Mouse (Mus musculus): ENCODE data around the gene Stx5a. TPM values are rescaled to one million over a fixed set of nuclear protein-coding genes. Genes with fewer than 3 reads are reported as not detected.

Stx5a gene
- polyA plus RNA-seq, 1 experiment from 2014 or later = 48.2 TPM

GRCm38 (mm10) chr19:8774086-8774835, 33.0 kb downstream of the Stx5a start, which contains the start of gene Tmem179b:
Tmem179b (minus strand) TSS chr19:8774467.
- no peaks in the 10 kb centered on the region for H3K27me3 ChIP-seq
- peak; percentile 85 for ATAC-seq (ENCODE audit: low read depth)
- peaks cover 57% of the 10 kb centered on the region for H3K4me1 ChIP-seq (replicated peaks)
- H3K9ac ChIP-seq = peak within 1 kb of the TSS; percentile 98
- H3K9me3 ChIP-seq (replicated peaks) = no peaks in the 10 kb centered on the region
- H3K4me2 ChIP-seq = peak within 1 kb of the TSS; percentile 99
- H3K36me3 ChIP-seq = peaks cover 55% of the 10 kb centered on the region
- peak within 1 kb of the TSS; percentile 99 for H3K27ac ChIP-seq
- DNase-seq = peak; percentile 93
- WGBS (ENCODE audit: insufficient replicate concordance) = under 1% methylated on average over 68 of the region's 68 CpGs
- H3K4me3 ChIP-seq (replicated peaks) = peak within 1 kb of the TSS; percentile 87

- H3K4me2 ChIP-seq = peak overlapping the region; percentile 99
- H3K4me3 ChIP-seq (replicated peaks) = peak overlapping the region; percentile 87
- ATAC-seq (ENCODE audit: low read depth) (no peak), DNase-seq (no peak)
- peaks cover 57% of the 10 kb centered on the region for H3K4me1 ChIP-seq (replicated peaks)
- H3K27ac ChIP-seq = peak overlapping the region; percentile 99
- H3K27me3 ChIP-seq = no peaks in the 10 kb centered on the region
- no peaks in the 10 kb centered on the region for H3K9me3 ChIP-seq (replicated peaks)
- peak overlapping the region; percentile 98 for H3K9ac ChIP-seq
- WGBS (ENCODE audit: insufficient replicate concordance) = 8% methylated on average over 20 of the region's 20 CpGs
- peaks cover 53% of the 10 kb centered on the region for H3K36me3 ChIP-seq
Observed at GRCm38 (mm10) chr19:8774951-8775421, 33.8 kb downstream of the Stx5a start.

- H3K9me3 ChIP-seq (replicated peaks) = no peaks in the 10 kb centered on the region
- H3K36me3 ChIP-seq = peaks cover 31% of the 10 kb centered on the region
- H3K9ac ChIP-seq = peak within 1 kb of the TSS; percentile 87
- peaks cover 22% of the 10 kb centered on the region for H3K4me1 ChIP-seq (replicated peaks)
- H3K27me3 ChIP-seq = no peaks in the 10 kb centered on the region
- WGBS (ENCODE audit: insufficient replicate concordance) = 1% methylated on average over 32 of the region's 32 CpGs
- H3K4me3 ChIP-seq (replicated peaks) = peak within 1 kb of the TSS; percentile 79
- H3K27ac ChIP-seq = peak within 1 kb of the TSS; percentile 87
- ATAC-seq (ENCODE audit: low read depth) (peak; percentile 99), DNase-seq (peak; percentile 94)
- peak within 1 kb of the TSS; percentile 89 for H3K4me2 ChIP-seq
Observed at GRCm38 (mm10) chr19:8786008-8786781, 45.0 kb downstream of the Stx5a start, which contains the start of gene Taf6l. Taf6l (minus strand) TSS chr19:8786417.

- ATAC-seq (ENCODE audit: low read depth) (no peak), DNase-seq (no peak)
- Histone ChIP-seq H3K9ac (no peak overlapping the region), H3K36me3 (peaks cover 23% of the 10 kb centered on the region), H3K4me2 (no peak overlapping the region), H3K9me3 (replicated peaks) (no peaks in the 10 kb centered on the region), H3K27me3 (no peaks in the 10 kb centered on the region), H3K27ac (no peak overlapping the region), H3K4me3 (replicated peaks) (no peak overlapping the region), H3K4me1 (replicated peaks) (peaks cover 22% of the 10 kb centered on the region)
- 56% methylated on average over 3 of the region's 3 CpGs for WGBS (ENCODE audit: insufficient replicate concordance)
Observed at GRCm38 (mm10) chr19:8788521-8788920, 47.3 kb downstream of the Stx5a start.

GRCm38 (mm10) chr19:8789171-8789570, 48.0 kb downstream of the Stx5a start:
- DNase-seq = no peak
- peak overlapping the region; percentile 19; the same call in 1 of the 2 replicates for H3K27ac ChIP-seq

GRCm38 (mm10) chr19:8790171-8790570, 49.0 kb downstream of the Stx5a start:
- WGBS (ENCODE audit: insufficient replicate concordance) = 64% methylated on average over 7 of the region's 7 CpGs
- H3K9me3 ChIP-seq (replicated peaks) = no peaks in the 10 kb centered on the region

More at GRCm38 (mm10) chr19:8789171-8789570, 48.0 kb downstream of the Stx5a start:
- H3K9me3 ChIP-seq (replicated peaks) = no peaks in the 10 kb centered on the region
- H3K4me2 ChIP-seq = no peak overlapping the region
- no peak overlapping the region for H3K4me3 ChIP-seq (replicated peaks)
- no peaks in the 10 kb centered on the region for H3K27me3 ChIP-seq
- ATAC-seq (ENCODE audit: low read depth) = no peak
- 62% methylated on average over 1 of the region's 1 CpGs for WGBS (ENCODE audit: insufficient replicate concordance)
- H3K9ac ChIP-seq = no peak overlapping the region; the same call in 1 of the 2 replicates
- H3K4me1 ChIP-seq (replicated peaks) = peaks cover 22% of the 10 kb centered on the region
- H3K36me3 ChIP-seq = peaks cover 25% of the 10 kb centered on the region

GRCm38 (mm10) chr19:8798264-8798946, 57.2 kb downstream of the Stx5a start, which contains the start of gene Polr2g:
Polr2g (minus strand) TSS chr19:8798577.
- DNase-seq (peak; percentile 79), ATAC-seq (ENCODE audit: low read depth) (peak; percentile 60)
- H3K27ac ChIP-seq = peak within 1 kb of the TSS; percentile 60
- H3K4me2 ChIP-seq = peak within 1 kb of the TSS; percentile 79
- H3K36me3 ChIP-seq = peaks cover 25% of the 10 kb centered on the region
- 1% methylated on average over 25 of the region's 25 CpGs for WGBS (ENCODE audit: insufficient replicate concordance)
- peak within 1 kb of the TSS; percentile 73 for H3K4me3 ChIP-seq (replicated peaks)
- H3K27me3 ChIP-seq = no peaks in the 10 kb centered on the region
- peak within 1 kb of the TSS; percentile 79 for H3K9ac ChIP-seq
- H3K4me1 ChIP-seq (replicated peaks) = peaks cover 45% of the 10 kb centered on the region
- H3K9me3 ChIP-seq (replicated peaks) = no peaks in the 10 kb centered on the region

More at GRCm38 (mm10) chr19:8790171-8790570, 49.0 kb downstream of the Stx5a start:
- Histone ChIP-seq H3K4me1 (replicated peaks) (peaks cover 14% of the 10 kb centered on the region), H3K4me2 (no peak overlapping the region), H3K27me3 (no peaks in the 10 kb centered on the region), H3K36me3 (peaks cover 35% of the 10 kb centered on the region), H3K27ac (no peak overlapping the region), H3K9ac (no peak overlapping the region), H3K4me3 (replicated peaks) (no peak overlapping the region)
- no peak for DNase-seq
- ATAC-seq (ENCODE audit: low read depth) = no peak

GRCm38 (mm10) chr19:8798947-8799315, 57.7 kb downstream of the Stx5a start:
- peaks cover 20% of the 10 kb centered on the region for H3K36me3 ChIP-seq
- peak overlapping the region; percentile 79 for H3K4me2 ChIP-seq
- ATAC-seq (ENCODE audit: low read depth) = no peak
- DNase-seq = no peak
- H3K27ac ChIP-seq = no peak overlapping the region
- no peaks in the 10 kb centered on the region for H3K9me3 ChIP-seq (replicated peaks)
- peaks cover 50% of the 10 kb centered on the region for H3K4me1 ChIP-seq (replicated peaks)
- H3K9ac ChIP-seq = no peak overlapping the region; the same call in 1 of the 2 replicates
- no peaks in the 10 kb centered on the region for H3K27me3 ChIP-seq
- peak overlapping the region; percentile 73 for H3K4me3 ChIP-seq (replicated peaks)

- Histone ChIP-seq H3K27me3 (no peaks in the 10 kb centered on the region), H3K36me3 (peaks cover 17% of the 10 kb centered on the region), H3K9ac (peak within 1 kb of the TSS; percentile 69), H3K9me3 (replicated peaks) (no peaks in the 10 kb centered on the region), H3K4me2 (peak within 1 kb of the TSS; percentile 78), H3K4me3 (replicated peaks) (peak within 1 kb of the TSS; percentile 68), H3K27ac (peak within 1 kb of the TSS; percentile 80), H3K4me1 (replicated peaks) (peaks cover 48% of the 10 kb centered on the region)
- DNase-seq (peak; percentile 97), ATAC-seq (ENCODE audit: low read depth) (peak; percentile 95)
- WGBS (ENCODE audit: insufficient replicate concordance) = under 1% methylated on average over 30 of the region's 30 CpGs
Observed at GRCm38 (mm10) chr19:8802130-8802821, 61.1 kb downstream of the Stx5a start, which contains the start of gene Zbtb3. Zbtb3 (plus strand) TSS chr19:8802555.

GRCm38 (mm10) chr19:8803204-8803780, 62.1 kb downstream of the Stx5a start:
- 63% methylated on average over 9 of the region's 9 CpGs for WGBS (ENCODE audit: insufficient replicate concordance)
- H3K9ac ChIP-seq = peak overlapping the region; percentile 37; the same call in 1 of the 2 replicates
- H3K4me3 ChIP-seq (replicated peaks) = peak overlapping the region; percentile 68
- H3K4me2 ChIP-seq = peak overlapping the region; percentile 78
- ATAC-seq (ENCODE audit: low read depth) = no peak
- H3K4me1 ChIP-seq (replicated peaks) = peaks cover 41% of the 10 kb centered on the region
- H3K9me3 ChIP-seq (replicated peaks) = no peaks in the 10 kb centered on the region
- no peaks in the 10 kb centered on the region for H3K27me3 ChIP-seq
- peak overlapping the region; percentile 72 for H3K27ac ChIP-seq
- DNase-seq = no peak
- H3K36me3 ChIP-seq = peaks cover 24% of the 10 kb centered on the region
